Mouse (Mus musculus) CD4-positive helper T cell, adult 2 months (primary cell): ENCODE data around the gene Chat.
A peak's percentile ranks its signal among the peaks of the same experiment; 100 is the strongest.
"Not testable (repeated sequence)": the region's sequence is repeated elsewhere in the genome, so short reads cannot be mapped to it uniquely, and the experiment has no call there.

Experiments used
- DNase-seq: peaks from one replicate; pipeline ENCODE4 v3.0.0-alpha.2; 2012; ENCODE audit warnings: low read depth, missing footprints, low spot score

Gene Chat

DNA sequence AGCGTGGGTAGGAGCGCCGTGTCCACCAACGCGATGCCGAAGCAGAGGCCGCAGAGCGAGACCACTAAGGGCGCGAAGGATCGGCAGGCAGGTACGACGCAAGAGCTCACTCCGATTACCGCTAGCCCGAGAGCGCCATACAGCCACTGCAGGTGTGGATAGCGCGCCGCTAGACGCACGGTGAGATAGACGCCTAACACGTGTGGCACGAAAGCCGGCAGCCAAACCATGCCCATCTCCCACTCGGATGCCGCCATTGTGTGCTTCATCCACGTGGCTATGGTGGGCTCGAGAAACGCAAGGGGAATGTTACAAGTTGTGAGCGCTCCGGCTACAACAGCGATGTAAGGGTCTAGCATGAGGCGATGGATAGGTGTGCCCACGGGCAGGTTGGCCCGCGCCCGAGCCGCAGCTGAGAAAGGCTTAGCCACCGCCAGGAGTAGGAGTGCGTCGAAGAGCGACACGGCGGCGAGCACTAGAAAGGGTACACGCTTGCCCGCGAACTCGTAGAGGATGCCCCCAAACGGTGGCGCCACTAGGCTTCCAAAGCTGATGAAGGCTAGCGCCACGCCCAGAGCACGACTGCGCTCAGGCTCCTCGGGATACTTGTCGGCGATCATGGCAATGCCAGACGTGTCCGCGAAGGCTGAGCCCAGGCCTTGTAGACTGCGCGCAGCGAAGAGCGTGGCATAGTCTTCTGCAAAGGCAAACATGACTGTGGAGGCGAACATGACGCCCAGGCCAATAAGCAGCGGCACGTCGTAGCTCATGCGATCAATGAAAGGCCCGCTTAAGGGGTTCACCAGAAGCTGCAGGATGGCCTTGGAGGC, 2.4 kb downstream of the Chat start:
- no peak for DNase-seq

DNA sequence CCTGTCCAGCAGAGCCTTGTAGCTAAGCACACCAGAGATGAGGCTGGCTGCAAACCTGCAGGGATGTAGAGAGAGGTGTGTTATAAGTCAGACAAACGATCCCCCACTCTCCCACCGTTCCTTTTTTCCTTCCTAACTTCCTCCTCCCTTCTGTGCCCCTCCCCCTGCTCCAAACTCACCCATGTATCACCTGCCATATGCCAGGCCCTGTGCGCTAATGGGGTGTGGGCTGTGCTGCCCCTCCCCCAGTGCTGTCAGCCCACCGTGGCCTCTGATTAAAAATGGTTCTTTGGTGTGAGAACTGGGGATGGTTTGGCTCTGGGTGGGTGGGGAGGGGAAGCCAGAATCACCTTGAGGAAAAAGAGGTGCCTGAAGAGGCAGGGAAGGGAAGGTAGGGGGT, 13.2 kb downstream of the Chat start:
- no peak for DNase-seq

DNA sequence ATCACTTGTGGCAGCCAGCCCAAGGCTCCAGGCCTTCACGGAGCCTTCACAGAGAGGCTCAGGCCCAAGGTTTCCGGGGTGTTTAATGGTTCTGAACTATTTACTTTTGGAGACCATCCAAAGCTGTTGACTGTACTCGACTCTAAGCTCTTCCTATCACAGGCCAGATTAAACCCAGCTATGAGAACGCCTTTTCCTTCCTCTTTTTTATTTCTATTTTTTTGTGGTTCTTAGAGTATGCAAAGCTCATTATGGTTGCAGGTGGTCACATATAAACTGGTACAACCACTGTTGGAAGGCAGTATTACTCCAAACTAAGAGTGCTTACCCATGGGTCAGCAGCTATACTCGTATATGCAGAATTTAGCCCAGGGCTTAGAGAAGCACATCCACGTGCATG, 18.8 kb downstream of the Chat start:
- DNase-seq = no peak

DNA sequence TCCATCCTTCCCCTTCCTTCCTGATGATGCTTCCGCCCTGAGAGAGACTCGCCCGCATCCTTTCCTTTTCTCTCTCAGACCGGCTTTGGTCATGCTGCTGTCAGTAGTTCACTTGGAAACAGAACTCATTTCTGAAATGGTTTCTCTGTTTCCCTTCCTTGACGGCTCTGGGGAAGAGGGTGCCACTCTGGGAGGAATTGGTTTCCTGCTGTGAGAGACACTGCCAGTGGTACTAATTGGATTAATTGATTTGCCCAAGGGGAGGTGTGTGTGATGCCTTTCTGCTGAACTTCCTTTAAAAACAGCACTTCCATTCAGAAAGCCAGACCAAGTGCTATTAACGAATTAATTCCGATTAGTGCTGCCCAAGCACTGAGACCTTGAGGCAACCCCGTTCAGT, 22.3 kb downstream of the Chat start:
- no peak for DNase-seq

DNA sequence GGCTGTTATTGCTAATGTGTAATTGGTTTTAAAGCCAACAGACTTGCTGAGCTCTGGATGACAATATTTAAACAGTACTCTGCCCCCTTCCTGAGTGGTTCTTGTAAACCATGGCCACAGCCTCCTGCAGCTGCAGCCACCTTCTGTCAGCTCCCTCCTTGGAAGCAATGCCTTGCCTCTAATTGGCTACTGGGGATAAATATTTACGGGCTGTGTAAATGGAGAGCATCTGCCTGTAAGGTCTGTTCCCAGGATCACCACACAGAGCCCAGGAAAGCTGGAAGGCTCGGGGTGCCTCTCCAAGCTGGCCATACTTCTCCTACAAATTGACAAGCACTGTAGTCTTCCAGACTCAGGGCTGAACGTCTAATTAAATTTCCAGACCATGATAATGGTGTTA, 26.0 kb downstream of the Chat start:
- no peak for DNase-seq

DNA sequence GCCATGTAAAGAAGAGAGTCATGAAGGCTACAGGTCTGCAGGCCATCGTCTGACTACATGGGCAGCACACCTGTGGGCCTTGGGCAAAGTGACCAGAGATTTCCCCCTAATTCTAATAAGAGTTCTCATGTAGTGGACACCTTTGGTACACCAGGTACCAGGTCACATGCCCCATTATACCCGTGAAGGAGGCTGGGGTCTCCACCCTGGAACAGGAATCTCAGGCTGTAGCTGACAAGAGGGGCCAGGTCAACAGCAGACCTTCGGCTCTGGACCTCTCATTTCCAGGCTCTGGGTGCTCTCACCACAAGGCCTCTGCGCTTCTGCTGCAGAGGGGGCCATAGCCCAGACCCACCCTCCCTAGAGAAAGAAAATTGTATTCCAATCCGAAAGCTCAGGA, 26.5 kb downstream of the Chat start:
- no peak for DNase-seq

DNA sequence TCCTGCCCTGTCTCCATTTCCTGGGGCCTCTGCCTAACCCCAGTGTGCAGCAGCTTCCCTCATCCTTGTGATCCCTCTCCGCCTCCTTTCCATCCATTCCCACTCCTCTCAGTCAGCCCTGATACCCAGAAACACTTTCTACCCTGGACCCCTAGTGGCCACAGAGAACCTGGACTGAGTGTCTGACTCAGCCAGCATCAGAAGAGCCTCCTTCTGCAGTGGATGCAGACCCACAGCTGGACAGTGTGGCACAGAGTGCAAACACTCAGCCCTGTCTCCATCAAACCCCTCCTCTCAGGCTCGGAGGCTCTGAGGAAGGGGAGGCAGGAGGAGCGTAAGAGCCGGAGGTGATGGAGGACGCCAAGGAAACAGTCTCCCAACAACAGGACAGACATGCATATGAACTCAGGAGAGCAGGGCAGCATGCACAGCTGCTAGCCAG, 28.4 kb downstream of the Chat start:
- no peak for DNase-seq

DNA sequence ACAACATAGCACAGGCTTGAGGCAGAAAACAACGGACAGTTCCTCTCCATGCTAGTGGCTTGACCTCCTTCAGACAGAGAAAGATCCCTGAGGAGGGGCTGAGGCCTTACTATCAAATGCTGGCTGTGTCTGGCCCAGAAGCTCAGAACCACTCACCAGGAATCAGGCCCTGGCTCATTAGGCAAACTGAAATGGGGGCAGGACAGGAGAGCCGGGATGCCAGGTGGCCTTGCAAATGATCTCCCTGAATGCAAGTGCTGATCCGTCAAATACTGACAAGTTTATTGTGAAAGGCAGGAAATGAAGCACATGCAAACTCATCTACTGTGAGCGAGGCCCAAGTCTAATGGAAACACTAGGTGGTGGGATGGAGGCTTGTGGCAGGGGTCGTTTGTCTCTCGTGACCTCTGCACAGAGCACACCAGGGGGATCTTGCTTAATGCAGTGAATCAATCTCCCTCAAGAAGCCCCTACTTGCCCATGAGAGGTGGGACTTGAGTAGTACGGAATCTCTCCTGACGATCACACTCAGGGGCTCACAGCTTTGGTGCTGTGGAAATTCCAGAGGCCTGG, 36.7 kb downstream of the Chat start:
- DNase-seq = no peak

DNA sequence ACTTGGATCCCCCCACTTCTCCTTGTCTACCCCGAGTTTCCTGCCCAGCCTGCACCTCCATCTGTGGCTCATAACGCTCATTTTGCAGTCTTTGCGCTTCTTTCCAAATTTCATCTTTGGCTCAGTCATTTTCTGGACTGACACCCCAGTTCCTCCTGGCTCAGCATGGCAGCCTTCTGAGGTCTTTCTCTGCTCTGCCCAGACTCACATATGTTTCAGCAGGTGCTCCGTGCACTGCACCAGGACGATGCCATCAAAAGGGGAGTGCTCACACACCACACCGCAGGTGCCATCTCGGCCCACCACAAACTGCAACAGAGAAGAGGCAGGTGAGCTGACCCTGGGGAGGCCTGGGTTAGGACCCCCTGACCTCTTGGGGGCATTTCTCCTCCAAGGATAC, 41.8 kb downstream of the Chat start:
- DNase-seq = no peak

DNA sequence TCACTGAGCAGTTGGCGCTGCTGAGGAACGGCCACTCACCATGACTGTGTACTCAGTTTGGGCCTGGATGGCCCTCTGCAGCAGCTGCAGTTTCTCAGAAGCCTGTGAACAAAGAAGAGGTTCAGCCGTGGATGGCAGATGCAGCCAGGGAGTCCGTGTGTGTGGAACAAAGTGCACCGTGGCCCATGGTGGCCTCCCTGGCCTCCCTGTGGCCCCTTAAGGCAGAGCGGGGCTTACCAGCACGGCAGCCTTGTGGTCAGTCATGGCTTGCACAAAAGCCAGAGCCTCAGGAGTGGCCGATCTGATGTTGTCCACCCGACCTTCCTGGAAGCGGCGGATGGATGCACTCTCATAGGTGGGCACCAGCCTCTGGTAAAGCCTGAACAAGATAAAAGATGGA, 47.0 kb downstream of the Chat start:
- DNase-seq = no peak

DNA sequence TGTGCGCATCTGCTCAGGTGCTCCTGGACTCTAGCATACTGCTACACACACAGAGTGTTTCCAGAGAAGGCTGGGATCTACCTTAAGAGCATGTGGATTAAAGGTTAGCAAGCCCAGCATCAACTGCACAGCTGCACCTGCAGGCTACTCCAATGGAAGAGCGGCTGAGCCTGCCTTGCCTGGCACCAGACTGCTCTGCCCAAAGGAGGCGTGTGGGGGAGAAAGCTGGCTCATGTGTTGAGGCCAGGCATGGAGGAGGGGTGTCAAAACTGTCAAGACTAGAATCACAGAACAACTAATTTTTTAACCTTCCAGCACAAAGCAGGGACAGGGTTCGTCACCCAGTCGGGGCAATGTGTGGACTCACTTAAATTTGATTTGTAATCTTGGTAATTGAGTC, 53.7 kb downstream of the Chat start:
- DNase-seq = no peak

DNA sequence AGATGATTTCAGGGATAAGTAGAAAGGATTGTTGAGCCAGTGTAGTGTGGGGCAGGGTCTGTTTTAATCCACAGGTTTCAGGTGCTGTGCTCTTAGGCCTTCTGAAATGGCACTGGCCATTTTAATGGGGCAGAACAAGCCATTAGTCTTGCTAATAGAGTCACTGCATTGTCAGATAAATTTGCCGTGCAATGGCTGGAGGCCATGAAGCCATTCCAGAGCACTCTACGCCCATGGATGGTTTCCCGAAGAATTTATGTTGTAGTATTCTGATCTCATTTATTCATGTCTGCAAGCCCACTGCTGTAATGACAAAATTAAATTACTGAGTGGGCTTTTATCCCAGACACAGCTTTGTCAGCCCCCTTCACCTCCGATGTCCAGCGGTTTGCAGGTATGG, 55.7 kb downstream of the Chat start:
- no peak for DNase-seq

DNA sequence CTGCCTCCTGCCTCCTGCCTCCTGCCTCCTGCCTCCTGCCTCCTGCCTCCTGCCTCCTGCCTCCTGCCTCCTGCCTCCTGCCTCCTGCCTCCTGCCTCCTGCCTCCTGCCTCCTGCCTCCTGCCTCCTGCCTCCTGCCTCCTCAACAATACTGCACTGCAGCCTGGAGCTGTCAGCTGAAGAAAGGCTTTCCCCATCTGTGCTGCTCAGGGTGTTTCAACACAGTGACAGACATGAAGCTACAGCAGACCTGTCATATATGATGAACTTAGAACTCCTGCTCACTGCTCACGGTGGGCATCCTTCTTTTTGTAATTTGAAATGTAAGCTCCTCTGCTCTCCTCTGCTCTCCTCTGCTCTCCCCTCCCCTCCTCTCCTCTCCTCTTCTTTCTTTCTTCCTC, 60.4 kb downstream of the Chat start:
- DNase-seq = not testable (repeated sequence)

DNA sequence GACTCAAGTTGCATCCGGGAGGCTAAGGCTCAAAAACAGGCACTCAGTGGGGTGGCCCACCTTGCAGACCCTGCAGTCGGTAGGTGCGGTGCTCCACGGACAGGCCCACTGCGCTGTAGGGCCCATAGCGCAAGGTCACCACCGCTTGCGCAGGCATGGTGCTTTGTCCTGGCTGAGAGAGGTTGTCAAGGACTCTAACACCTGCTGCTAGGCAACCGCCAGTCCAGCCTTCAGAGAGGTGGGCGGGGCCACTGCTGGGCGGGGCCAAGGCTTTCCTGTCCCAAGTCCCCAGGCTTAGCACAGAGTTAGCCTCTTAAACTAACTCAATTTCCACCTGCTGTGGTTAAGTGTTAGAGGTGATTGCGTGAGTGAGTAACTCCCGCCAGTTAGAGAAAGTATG, 77.6 kb downstream of the Chat start, which contains the start of gene 1700024G13Rik:
Gene 1700024G13Rik (minus strand): TSS at position 196 of the 400 bp plus-strand sequence.
- peak; percentile 21 for DNase-seq

DNA sequence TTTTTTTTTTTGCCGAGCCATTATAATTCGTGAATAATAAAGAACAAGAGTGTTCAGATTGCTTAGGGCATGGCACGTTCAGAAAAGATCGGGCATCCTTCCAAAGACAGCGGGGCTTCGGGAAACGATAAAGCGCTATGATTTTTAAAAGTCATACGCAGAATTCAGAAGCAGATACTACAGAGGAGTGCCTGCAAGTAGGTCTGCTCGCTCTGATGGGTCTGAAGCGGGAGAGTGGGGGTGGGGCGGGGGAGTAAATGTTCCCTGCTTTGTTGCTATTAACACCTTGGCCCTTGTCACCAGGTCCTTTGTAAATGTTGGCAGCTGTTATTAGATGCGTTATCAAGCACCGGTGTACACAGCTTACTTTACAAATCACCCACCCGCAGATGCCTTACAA, 84.2 kb downstream of the Chat start:
- no peak for DNase-seq

DNA sequence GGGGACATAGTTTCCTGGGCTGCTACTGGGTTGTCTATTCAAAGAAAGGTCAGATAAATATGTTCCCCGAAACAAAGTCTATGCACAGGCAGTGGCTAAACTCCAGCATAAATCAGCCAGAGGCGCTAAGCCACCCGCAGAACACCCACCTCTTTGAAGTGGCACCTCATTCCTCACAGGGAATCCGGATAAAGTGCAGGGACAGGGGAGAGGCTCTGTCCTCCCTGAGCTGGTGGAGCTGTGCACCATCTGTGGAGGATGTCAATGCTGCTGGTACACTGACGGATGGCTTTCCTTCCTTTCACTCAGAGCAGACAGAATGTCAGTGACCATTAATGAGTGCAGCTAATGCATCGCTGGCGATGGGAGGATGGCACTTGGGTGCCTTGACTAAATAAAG, 84.7 kb downstream of the Chat start:
- no peak for DNase-seq

DNA sequence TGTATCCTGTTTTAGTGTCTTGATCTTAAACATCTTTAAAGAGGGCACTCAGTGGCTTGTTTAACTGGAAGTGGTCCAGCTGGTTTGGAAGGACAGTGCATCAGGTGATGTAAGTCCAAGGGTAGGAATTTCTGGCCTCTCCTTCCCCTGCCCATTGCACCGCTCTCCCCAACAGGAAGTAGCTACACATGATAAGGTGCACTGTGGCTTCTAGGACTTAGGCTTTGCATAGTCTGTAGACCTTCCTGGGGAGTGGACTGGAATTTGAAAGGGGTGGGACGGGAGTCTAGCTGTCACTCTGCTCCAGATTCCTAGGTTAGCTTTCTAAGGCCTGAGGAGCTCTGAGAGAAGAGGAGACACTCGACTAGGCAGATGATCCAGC, 85.7 kb downstream of the Chat start:
- DNase-seq = no peak

DNA sequence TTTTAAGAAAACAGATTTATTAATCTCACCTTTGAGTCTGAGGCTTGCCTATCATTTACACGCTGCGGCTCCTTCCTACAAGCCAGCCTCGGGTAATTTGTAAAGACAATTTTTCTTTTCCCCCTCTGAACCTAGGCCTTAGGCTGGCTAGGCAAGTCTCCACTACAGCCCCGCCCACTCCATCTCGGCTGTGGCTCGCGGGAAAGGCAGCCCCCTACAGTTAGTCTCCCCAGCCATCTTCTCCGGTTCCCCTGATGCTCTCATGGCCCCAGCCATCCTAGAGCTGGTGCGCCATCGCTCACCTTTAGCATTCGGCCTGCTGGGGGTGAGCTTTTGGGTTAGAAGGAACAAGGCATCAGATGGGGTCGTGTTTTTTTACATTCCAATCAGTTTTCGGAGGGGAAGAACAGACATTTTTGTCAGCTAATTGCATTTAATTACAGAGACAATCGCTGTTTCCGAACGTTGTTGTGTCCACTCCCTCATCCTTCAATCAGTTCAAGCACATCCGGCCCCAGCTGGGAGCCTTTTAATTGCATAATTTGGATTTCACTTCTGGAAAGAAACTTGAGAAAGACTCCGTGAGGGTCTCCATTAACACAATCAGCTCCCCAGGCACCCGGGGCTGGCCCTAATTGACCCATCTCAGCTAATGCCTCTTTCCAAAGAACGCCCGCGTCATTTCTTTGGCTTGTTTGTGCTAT, 86.2 kb downstream of the Chat start:
- no peak for DNase-seq

DNA sequence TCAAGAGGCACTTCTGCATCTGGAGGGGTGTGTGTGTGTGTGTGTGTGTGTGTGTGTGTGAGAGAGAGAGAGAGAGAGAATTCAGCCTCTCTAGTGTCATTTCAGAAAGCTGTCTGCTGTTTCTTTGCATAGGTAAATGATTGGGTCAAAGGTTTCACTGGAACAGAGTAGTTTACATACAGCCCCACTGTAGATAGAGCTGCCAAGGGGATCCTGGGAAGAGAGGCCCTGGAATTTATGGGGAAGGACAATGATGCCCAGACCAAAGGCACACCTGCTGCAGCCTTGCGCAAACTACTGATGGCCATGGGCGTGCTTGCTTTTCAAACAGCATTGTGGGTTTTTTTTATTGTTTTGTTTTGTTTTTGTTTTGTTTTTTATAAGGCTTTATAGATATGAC, 93.3 kb downstream of the Chat start:
- no peak for DNase-seq

DNA sequence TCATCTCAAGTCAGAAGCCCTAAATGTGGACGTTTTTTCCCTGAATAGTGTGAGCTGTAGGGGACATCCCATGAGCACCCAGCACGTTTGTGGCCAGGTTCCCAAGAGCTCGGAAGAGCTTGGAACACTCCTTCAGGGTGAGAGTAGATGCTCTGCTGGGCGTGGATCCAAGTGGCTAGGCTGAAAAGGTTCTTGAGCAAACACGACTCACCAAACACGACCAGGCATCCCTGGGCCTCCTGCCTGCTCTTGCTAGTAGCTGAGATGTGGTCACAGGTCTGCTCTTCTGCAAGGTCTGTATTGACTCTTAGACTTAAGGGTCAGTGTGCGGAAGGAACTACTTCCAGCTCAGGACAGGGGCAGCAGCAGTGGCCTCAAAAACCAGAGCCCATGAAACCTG, 96.0 kb downstream of the Chat start:
- no peak for DNase-seq

DNA sequence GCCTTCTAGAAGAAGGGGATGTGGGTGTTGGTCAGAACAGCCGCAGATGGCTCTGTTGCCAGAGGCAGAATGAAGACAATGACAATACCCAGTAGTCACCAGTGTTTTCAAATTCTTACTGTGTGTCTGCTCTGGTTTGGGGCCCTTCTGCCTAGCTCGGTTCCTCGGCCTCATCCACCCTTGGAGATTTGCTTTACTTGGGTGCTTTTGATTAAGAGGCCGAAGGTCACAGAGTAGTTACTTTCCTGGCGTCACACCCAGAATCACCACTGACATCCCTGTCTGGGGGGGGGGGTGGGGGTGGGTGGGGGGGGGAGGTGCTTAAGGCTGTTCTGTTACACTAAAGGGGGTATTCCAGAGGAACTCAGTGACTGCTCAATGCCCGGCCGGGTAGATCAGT, 101.4 kb downstream of the Chat start:
- no peak for DNase-seq
